Mouse (Mus musculus): ENCODE measurements at regions not wholly inside any gene's neighbourhood (a gene's known extent, or its start where the extent isn't known, plus 50 kb on each side); places are given as distances from the start of the nearest gene placed in this dataset.

- ATAC-seq (ENCODE audit: insufficient number of reproducible peaks, low FRiP score, low TSS enrichment, low read depth): no peak
- WGBS: 66% methylated on average over 13 of the region's 13 CpGs
- Histone ChIP-seq H3K9me3 (no peaks in the 10 kb centered on the region), H3K27me3 (no peaks in the 10 kb centered on the region), H3K4me3 (no peak overlapping the region), H3K4me2 (no peak overlapping the region), H3K36me3 (no peaks in the 10 kb centered on the region), H3K4me1 (peaks cover 5% of the 10 kb centered on the region; the same call in 1 of the 2 replicates), H3K9ac (no peak overlapping the region), H3K27ac (0 out of 2 replicates have a peak overlapping the region, but pooled peaks have one; percentile 7)
These were observed 128.5 kb downstream of the Gm10260 start for GRCm38 (mm10) chr13:97631872-97632402.

DNA sequence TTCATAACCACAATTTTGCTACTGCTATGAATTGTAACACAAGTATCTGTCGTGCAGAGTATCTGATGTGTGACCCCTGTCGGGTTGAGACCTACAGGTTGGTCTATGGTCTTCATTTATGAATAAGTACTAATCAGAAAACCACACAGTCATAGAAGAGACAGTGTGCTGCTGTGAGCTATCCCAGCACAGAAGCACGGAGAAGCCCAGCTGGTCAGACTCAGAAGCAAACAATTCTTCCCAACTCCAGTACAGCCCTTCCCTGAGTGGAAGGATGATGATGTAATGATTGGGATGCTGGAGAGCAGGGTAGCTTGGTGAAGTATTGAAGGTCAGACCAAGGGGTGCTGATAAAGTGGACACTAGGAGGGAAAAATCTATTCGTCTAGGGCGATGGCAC, 129.5 kb downstream of the Gm10260 start:
- Histone ChIP-seq H3K36me3 (no peaks in the 10 kb centered on the region), H3K9ac (no peak overlapping the region), H3K9me3 (no peaks in the 10 kb centered on the region), H3K27ac (no peak overlapping the region), H3K4me2 (no peak overlapping the region), H3K4me3 (no peak overlapping the region), H3K4me1 (peaks cover 5% of the 10 kb centered on the region; the same call in 1 of the 2 replicates), H3K27me3 (no peaks in the 10 kb centered on the region)
- no peak for ATAC-seq (ENCODE audit: insufficient number of reproducible peaks, low FRiP score, low TSS enrichment, low read depth)
- 83% methylated on average over 5 of the region's 5 CpGs for WGBS

GRCm38 (mm10) chr13:97628608-97629007, 131.8 kb downstream of the Gm10260 start:
- Histone ChIP-seq H3K9me3 (no peaks in the 10 kb centered on the region), H3K27me3 (no peaks in the 10 kb centered on the region), H3K4me2 (no peak overlapping the region), H3K36me3 (no peaks in the 10 kb centered on the region), H3K27ac (no peak overlapping the region), H3K9ac (no peak overlapping the region), H3K4me1 (peaks cover 5% of the 10 kb centered on the region; the same call in 1 of the 2 replicates), H3K4me3 (no peak overlapping the region)
- WGBS: 77% methylated on average over 7 of the region's 7 CpGs
- ATAC-seq (ENCODE audit: insufficient number of reproducible peaks, low FRiP score, low TSS enrichment, low read depth): no peak

DNA sequence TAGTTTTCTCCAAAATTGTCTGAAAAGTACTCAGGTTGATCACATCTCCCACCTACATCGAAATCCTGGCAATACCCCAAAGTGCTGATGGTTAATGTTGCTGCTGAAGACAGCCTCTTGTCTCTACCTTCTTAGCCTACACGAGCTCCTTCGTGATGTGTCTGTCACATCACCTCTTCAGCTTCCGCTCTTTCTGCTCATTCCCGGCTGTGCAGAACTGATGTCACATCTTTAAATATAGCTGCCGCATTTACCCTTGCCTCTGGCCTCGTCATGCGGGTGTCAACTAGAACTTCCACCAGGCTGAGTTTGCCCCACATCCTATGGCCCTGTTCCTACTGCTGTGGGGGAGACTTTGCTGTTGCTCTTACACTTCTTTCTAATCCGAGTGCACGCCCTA, 133.2 kb downstream of the Gm10260 start:
- no peak for ATAC-seq (ENCODE audit: insufficient number of reproducible peaks, low FRiP score, low TSS enrichment, low read depth)
- 75% methylated on average over 10 of the region's 10 CpGs for WGBS
- no peaks in the 10 kb centered on the region for H3K27me3 ChIP-seq
- no peak overlapping the region for H3K4me2 ChIP-seq
- no peaks in the 10 kb centered on the region for H3K36me3 ChIP-seq
- H3K9ac ChIP-seq: no peak overlapping the region
- no peaks in the 10 kb centered on the region for H3K9me3 ChIP-seq
- H3K4me3 ChIP-seq: no peak overlapping the region
- no peak overlapping the region for H3K27ac ChIP-seq
- peaks cover 5% of the 10 kb centered on the region; the same call in 1 of the 2 replicates for H3K4me1 ChIP-seq

DNA sequence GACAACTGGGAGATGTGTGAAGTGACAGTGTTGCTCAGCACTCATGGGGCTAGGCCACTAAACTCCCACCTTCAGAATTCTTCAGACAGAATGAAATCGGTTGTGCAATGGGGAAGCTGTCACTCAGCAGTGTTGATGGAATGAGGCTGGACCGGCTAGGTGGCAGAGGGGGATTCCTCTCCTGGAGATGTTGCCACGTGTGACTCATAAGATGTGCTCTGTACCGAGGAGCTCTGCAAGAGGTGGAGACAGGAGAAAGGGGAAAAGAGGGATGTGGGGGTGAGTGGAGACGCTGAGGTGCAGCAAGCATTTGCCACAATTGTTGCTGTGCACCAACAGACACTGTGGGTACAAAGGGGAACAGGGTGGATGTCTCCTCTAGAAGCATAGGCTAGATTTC, 133.6 kb downstream of the Gm10260 start:
- H3K27ac ChIP-seq: no peak overlapping the region
- no peak overlapping the region for H3K4me3 ChIP-seq
- no peaks in the 10 kb centered on the region for H3K36me3 ChIP-seq
- 62% methylated on average over 5 of the region's 5 CpGs for WGBS
- H3K9me3 ChIP-seq: no peaks in the 10 kb centered on the region
- no peak overlapping the region for H3K4me2 ChIP-seq
- no peak for ATAC-seq (ENCODE audit: insufficient number of reproducible peaks, low FRiP score, low TSS enrichment, low read depth)
- peaks cover 5% of the 10 kb centered on the region; the same call in 1 of the 2 replicates for H3K4me1 ChIP-seq
- no peak overlapping the region for H3K9ac ChIP-seq
- no peaks in the 10 kb centered on the region for H3K27me3 ChIP-seq

DNA sequence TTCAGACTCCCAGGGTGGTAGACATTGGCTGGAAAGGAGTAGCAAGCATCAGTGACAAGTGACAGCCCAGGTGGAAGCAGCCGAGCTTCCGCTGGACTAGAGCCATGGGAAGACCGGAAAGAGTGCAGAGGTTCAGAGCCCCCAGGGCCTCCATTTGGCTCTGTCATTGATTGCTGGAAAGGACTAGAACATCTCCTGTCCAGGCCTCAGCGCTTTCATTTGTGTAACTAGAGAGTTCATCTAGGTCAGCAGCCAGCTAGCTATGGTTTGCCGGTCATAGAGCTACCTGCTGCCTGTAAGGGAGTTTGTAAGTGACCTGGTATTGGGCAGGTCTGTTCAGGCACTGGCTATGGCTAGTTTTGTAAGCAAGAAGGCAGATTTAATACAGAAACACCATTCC, 134.3 kb downstream of the Gm10260 start:
- Histone ChIP-seq H3K36me3 (no peaks in the 10 kb centered on the region), H3K4me2 (no peak overlapping the region), H3K4me1 (peaks cover 5% of the 10 kb centered on the region; the same call in 1 of the 2 replicates), H3K9ac (no peak overlapping the region), H3K9me3 (no peaks in the 10 kb centered on the region), H3K27me3 (no peaks in the 10 kb centered on the region), H3K4me3 (no peak overlapping the region), H3K27ac (no peak overlapping the region)
- 81% methylated on average over 5 of the region's 5 CpGs for WGBS
- no peak for ATAC-seq (ENCODE audit: insufficient number of reproducible peaks, low FRiP score, low TSS enrichment, low read depth)

- WGBS: 68% methylated on average over 4 of the region's 4 CpGs
- H3K36me3 ChIP-seq: no peaks in the 10 kb centered on the region
- ATAC-seq (ENCODE audit: insufficient number of reproducible peaks, low FRiP score, low TSS enrichment, low read depth): no peak
These were observed 135.0 kb downstream of the Gm10260 start for GRCm38 (mm10) chr13:97625391-97625790.

DNA sequence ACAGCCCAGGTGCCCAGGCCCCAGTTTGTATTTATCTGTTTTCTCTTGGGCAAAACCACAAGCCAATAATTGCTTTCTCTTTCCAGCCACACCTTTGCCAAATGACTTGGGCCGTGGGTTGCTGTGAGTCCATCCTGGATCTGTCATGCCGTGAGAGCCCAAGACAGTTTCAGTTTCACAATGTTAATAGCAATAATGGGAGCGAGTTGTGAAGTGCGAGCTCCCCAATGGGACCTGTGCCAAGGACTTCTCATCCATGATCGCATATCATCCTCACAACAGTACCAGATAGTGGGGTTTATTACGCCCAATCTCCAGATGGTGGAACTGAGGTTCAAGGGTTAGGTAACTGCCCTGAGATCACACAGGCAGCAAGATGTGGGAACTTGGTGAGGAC, 142.2 kb downstream of the Gm10260 start:
- peaks cover 8% of the 10 kb centered on the region for H3K4me1 ChIP-seq
- 0 out of 2 replicates have a peak overlapping the region, but pooled peaks have one; percentile 0 for H3K27ac ChIP-seq
- H3K4me2 ChIP-seq: no peak overlapping the region
- H3K9me3 ChIP-seq: no peaks in the 10 kb centered on the region
- H3K36me3 ChIP-seq: no peaks in the 10 kb centered on the region
- H3K27me3 ChIP-seq: no peaks in the 10 kb centered on the region
- ATAC-seq (ENCODE audit: insufficient number of reproducible peaks, low FRiP score, low TSS enrichment, low read depth): no peak
- WGBS: 73% methylated on average over 6 of the region's 6 CpGs
- H3K9ac ChIP-seq: no peak overlapping the region
- no peak overlapping the region for H3K4me3 ChIP-seq

More at GRCm38 (mm10) chr13:97625391-97625790, 135.0 kb downstream of the Gm10260 start:
- Histone ChIP-seq H3K4me2 (no peak overlapping the region), H3K4me3 (no peak overlapping the region), H3K4me1 (peaks cover 5% of the 10 kb centered on the region; the same call in 1 of the 2 replicates), H3K27me3 (no peaks in the 10 kb centered on the region), H3K27ac (no peak overlapping the region), H3K9me3 (no peaks in the 10 kb centered on the region), H3K9ac (no peak overlapping the region)

DNA sequence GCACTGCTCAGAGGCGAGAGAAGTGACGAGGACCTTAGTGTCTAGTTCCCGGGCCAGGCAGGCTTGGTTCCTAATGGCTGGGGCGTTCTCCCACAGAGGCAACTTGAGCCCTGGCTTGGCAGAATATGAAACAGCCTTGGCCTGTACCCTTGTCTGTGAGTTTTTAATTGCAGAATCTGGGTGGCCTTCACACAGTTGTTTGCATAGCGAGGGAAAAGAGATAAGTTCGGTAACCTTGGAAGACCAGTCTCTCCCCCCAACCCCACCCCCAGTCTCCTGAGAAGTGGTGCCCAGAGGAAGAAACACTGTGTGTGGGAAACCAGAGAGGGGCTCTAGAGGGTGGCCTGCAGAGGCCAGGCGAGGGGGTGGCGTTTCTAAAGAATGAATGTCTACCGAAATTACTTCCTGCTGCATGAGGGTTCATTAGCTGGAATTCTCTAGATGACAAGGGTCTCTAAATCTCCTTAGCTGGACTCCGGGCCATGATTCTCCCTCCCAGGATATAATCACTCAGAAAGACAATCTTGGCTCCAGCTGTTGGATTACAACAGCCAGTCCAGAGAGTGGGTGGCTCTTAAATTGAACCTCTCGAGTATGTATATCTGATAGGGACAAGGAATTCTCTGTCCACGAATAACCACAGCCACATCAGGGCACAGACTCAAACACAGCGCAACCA, 142.8 kb downstream of the Gm10260 start:
- no peaks in the 10 kb centered on the region for H3K36me3 ChIP-seq
- no peaks in the 10 kb centered on the region for H3K9me3 ChIP-seq
- WGBS: 40% methylated on average over 13 of the region's 13 CpGs
- no peak for ATAC-seq (ENCODE audit: insufficient number of reproducible peaks, low FRiP score, low TSS enrichment, low read depth)
- H3K4me3 ChIP-seq: no peak overlapping the region
- no peak overlapping the region for H3K9ac ChIP-seq
- H3K4me2 ChIP-seq: no peak overlapping the region
- peaks cover 8% of the 10 kb centered on the region for H3K4me1 ChIP-seq
- no peaks in the 10 kb centered on the region for H3K27me3 ChIP-seq
- H3K27ac ChIP-seq: peak overlapping the region; percentile 4; the same call in 1 of the 2 replicates

- H3K4me1 ChIP-seq: peaks cover 8% of the 10 kb centered on the region
- ATAC-seq (ENCODE audit: insufficient number of reproducible peaks, low FRiP score, low TSS enrichment, low read depth): no peak
- H3K9ac ChIP-seq: no peak overlapping the region
These were observed 143.5 kb downstream of the Gm10260 start for GRCm38 (mm10) chr13:97616919-97617318.

DNA sequence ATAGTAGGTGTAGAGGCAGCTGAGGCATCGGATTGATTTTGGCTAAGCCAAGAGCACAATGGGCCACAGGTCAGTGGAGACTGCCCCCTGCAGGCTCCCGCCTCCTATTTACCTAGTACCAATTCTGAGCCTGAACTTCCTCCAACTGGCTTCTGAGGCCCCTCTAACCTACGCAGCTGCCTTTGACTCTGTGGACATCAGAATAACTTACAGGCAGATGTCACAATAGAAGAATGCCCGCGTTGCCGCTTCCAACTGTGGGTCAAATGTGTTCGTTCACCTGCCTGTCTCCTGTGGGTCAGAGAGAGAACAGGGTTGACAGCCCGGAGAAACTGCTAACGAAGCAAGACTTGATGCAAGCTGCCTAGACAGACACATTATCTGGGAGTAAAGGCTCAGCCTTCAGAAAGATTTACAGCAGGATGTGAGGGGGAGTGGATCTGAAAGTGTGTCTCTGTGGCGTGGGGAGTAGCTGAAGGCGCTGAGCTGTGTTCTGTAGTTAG, 153.2 kb downstream of the Gm10260 start:
- H3K27me3 ChIP-seq: no peaks in the 10 kb centered on the region
- H3K4me2 ChIP-seq: no peak overlapping the region
- no peaks in the 10 kb centered on the region; the same call in 1 of the 2 replicates for H3K4me1 ChIP-seq
- no peaks in the 10 kb centered on the region for H3K9me3 ChIP-seq
- no peak overlapping the region for H3K27ac ChIP-seq
- ATAC-seq (ENCODE audit: insufficient number of reproducible peaks, low FRiP score, low TSS enrichment, low read depth): no peak
- 42% methylated on average over 11 of the region's 11 CpGs for WGBS
- H3K36me3 ChIP-seq: no peaks in the 10 kb centered on the region
- no peak overlapping the region for H3K4me3 ChIP-seq
- no peak overlapping the region for H3K9ac ChIP-seq

More at GRCm38 (mm10) chr13:97616919-97617318, 143.5 kb downstream of the Gm10260 start:
- H3K27me3 ChIP-seq: no peaks in the 10 kb centered on the region
- no peaks in the 10 kb centered on the region for H3K9me3 ChIP-seq
- no peak overlapping the region for H3K4me3 ChIP-seq
- H3K4me2 ChIP-seq: no peak overlapping the region
- no peaks in the 10 kb centered on the region for H3K36me3 ChIP-seq
- H3K27ac ChIP-seq: 0 out of 2 replicates have a peak overlapping the region, but pooled peaks have one; percentile 4

GRCm38 (mm10) chr13:97604451-97604850, 156.0 kb downstream of the Gm10260 start:
- H3K27me3 ChIP-seq: no peaks in the 10 kb centered on the region
- no peak overlapping the region for H3K9ac ChIP-seq
- no peaks in the 10 kb centered on the region for H3K36me3 ChIP-seq
- H3K4me1 ChIP-seq: peaks cover 12% of the 10 kb centered on the region; the same call in 1 of the 2 replicates
- WGBS: 82% methylated on average over 3 of the region's 3 CpGs
- H3K9me3 ChIP-seq: no peaks in the 10 kb centered on the region
- H3K4me3 ChIP-seq: no peak overlapping the region
- no peak overlapping the region for H3K4me2 ChIP-seq
- ATAC-seq (ENCODE audit: insufficient number of reproducible peaks, low FRiP score, low TSS enrichment, low read depth): no peak
- H3K27ac ChIP-seq: no peak overlapping the region

Data from limb, embryonic 15.5 days (tissue).